Mouse (Mus musculus): ENCODE measurements around the gene Sspo. TPM values are rescaled to one million over a fixed set of nuclear protein-coding genes. Genes with fewer than 3 reads are reported as not detected.
A peak's percentile ranks its signal among the peaks of the same experiment; 100 is the strongest.

Sspo gene
- polyA plus RNA-seq, 1 experiment from 2014 or later, result 0.70 TPM

DNA sequence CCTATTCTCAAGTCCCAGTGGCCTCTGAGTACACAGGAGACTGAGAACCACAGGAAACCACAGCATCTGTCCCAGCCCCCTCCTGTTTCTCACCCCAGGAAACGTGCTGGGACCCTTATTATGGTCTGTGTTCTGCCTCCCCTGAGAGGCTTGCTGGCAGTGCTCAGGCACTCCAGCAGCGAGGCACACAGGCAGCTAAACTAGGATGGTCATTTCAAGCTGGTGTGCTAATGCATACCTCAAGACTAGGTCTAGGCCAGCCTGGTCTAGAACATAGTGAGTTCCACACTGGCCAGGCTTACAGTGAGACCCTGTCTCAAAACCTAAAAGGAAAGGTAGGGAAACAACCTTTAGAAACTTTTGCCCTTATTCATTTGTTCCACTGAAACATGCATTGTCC lies 27.4 kb upstream of the Sspo start:
- H3K9me3 ChIP-seq, result no peaks in the 10 kb centered on the region
- no peaks in the 10 kb centered on the region for H3K4me1 ChIP-seq
- 12% methylated on average over 2 of the region's 2 CpGs for WGBS
- no peak overlapping the region for H3K9ac ChIP-seq (replicated peaks)
- H3K27me3 ChIP-seq, result no peaks in the 10 kb centered on the region
- ATAC-seq (replicated peaks), result peak; percentile 36; the same call in 1 of the 2 replicates
- H3K36me3 ChIP-seq, result peaks cover 30% of the 10 kb centered on the region
- H3K4me2 ChIP-seq (replicated peaks), result no peak overlapping the region
- no peak overlapping the region for H3K27ac ChIP-seq (replicated peaks)
- H3K4me3 ChIP-seq, result no peak overlapping the region

DNA sequence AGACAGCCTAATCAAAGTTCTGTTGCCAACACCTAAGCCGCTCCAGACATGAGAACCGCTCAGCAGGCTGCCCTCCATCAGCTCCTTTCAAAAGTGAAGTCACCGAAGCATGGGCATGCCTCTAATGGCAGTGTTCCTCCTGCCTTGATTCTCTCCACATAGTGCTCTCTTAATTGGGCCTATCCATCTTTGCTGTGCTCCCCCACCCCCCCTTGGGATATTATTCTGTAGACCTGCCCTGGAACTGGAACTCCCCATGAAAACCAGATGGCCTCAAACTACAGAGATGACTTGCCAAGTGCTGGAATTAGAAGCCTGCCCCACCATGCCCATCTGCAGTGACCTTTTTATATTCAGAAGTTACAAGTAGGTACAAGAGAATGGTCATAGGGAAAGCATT lies 24.7 kb upstream of the Sspo start:
- H3K4me3 ChIP-seq, result no peak overlapping the region
- no peaks in the 10 kb centered on the region for H3K9me3 ChIP-seq
- ATAC-seq (replicated peaks), result no peak
- H3K27me3 ChIP-seq, result no peaks in the 10 kb centered on the region
- no peak overlapping the region for H3K27ac ChIP-seq (replicated peaks)
- 61% methylated on average over 3 of the region's 3 CpGs for WGBS
- H3K9ac ChIP-seq (replicated peaks), result no peak overlapping the region
- H3K4me2 ChIP-seq (replicated peaks), result no peak overlapping the region
- H3K4me1 ChIP-seq, result no peaks in the 10 kb centered on the region
- peaks cover 6% of the 10 kb centered on the region for H3K36me3 ChIP-seq

DNA sequence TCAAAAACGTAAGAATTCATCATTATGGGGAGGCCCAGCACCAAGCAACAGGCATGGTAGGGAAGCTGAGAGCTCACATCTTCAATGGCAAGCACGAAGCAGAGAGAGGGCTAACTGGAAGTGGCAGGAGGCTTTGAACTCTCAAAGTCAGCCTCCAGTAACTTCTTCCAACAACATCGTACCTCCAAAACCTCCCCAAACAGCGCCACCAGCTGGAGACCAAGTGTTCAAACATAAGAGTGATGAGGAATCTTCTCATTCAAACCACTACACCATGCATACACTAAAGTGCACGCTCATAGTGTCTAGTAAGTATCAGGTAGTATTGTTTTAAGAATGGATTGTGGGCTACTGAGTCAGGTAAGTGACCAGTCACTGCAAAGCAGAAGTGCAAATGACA lies 24.0 kb upstream of the Sspo start:
- Histone ChIP-seq H3K27ac (replicated peaks) (no peak overlapping the region), H3K27me3 (no peaks in the 10 kb centered on the region), H3K4me2 (replicated peaks) (no peak overlapping the region), H3K36me3 (no peaks in the 10 kb centered on the region; the same call in 1 of the 2 replicates), H3K4me1 (no peaks in the 10 kb centered on the region), H3K9me3 (no peaks in the 10 kb centered on the region), H3K4me3 (no peak overlapping the region), H3K9ac (replicated peaks) (no peak overlapping the region)
- WGBS, result 68% methylated on average over 5 of the region's 5 CpGs
- ATAC-seq (replicated peaks), result no peak

DNA sequence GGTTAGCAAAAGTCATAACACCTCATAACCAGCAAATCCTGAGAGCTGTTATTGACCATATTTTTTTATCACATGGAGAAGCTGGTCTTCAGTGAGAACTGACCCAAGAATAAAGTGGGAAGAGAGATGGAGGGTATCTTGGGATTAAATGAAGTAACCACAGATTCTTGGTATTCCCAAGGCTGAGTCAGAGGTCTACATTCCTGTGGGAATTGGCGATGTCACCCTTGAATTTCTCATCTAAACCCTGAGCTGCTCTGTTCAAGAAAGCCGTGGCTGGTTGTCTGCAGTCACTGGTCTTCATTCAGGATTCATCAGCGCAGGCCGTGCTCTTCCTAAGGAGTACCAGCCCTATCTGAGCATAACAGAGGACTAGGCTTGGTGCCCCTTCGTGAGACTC lies 21.1 kb upstream of the Sspo start:
- H3K4me1 ChIP-seq, result no peaks in the 10 kb centered on the region
- no peak for ATAC-seq (replicated peaks)
- H3K4me3 ChIP-seq, result no peak overlapping the region
- no peaks in the 10 kb centered on the region for H3K9me3 ChIP-seq
- no peaks in the 10 kb centered on the region for H3K27me3 ChIP-seq
- H3K4me2 ChIP-seq (replicated peaks), result no peak overlapping the region
- no peak overlapping the region for H3K27ac ChIP-seq (replicated peaks)
- WGBS, result 78% methylated on average over 5 of the region's 5 CpGs
- no peaks in the 10 kb centered on the region for H3K36me3 ChIP-seq
- no peak overlapping the region for H3K9ac ChIP-seq (replicated peaks)

DNA sequence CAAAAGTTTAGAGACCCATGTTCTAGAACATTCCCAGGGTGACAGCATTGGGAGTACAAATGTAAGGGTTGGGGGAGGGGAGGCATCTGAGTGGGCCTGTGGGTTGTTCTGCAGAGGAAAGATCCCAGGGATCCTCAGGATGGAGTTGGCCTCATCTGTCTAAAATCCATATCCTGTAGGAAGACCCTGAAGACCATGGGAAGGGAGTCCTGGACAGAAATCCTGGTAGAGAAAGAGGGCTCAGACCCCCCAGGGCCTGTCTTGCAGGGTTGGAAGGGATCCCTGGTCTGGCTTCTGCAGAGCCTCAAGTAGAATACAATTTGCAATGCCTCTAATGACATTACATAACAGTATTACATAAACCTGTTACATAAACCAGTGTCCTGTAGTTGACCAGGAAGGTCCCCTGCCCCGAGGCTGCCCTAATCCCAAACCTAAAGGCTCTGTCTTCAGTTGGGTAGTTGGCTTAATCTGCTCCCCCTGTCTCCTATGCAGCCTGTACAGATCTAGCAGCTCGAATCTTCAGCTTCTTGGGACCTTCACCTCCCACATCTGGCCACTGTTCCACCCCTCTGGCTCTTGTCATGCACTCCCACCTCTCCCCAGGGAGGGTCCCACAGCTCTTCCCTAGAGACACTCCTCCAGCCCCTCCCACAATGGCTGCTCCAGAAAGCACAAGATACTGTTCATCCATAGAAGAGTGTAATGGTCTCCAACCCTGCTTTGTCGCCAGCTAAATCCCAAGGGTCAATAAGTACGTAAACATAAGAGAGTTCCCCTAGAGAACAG lies 19.1 kb upstream of the Sspo start:
- WGBS, result 77% methylated on average over 4 of the region's 4 CpGs
- ATAC-seq (replicated peaks), result no peak
- no peaks in the 10 kb centered on the region for H3K4me1 ChIP-seq
- H3K9me3 ChIP-seq, result no peaks in the 10 kb centered on the region
- no peak overlapping the region for H3K9ac ChIP-seq (replicated peaks)
- H3K4me2 ChIP-seq (replicated peaks), result no peak overlapping the region
- H3K27me3 ChIP-seq, result no peaks in the 10 kb centered on the region
- no peak overlapping the region for H3K27ac ChIP-seq (replicated peaks)
- H3K36me3 ChIP-seq, result no peaks in the 10 kb centered on the region
- H3K4me3 ChIP-seq, result no peak overlapping the region

DNA sequence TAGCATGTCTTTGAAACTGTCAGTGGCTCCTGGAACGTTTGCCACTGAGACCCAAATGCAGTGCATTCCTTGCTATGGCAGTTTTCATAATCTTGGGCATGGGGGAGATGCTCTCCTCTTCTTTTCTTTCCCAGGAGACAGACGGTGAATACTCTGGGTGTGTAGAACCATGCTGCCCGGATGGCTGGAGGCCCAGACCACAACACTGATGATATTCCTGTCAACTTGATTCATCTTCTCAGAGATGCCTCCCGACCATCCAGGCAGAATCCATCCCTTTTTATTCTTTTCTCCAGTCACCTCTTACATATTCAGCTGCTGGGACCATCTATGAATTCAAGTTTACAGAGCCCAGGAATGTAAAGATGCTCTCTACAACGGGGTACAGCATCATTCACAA lies 17.3 kb upstream of the Sspo start:
- WGBS, result 71% methylated on average over 5 of the region's 5 CpGs
- ATAC-seq (replicated peaks), result no peak
- no peaks in the 10 kb centered on the region for H3K9me3 ChIP-seq
- H3K4me3 ChIP-seq, result no peak overlapping the region
- no peaks in the 10 kb centered on the region for H3K36me3 ChIP-seq
- no peaks in the 10 kb centered on the region for H3K27me3 ChIP-seq
- no peak overlapping the region for H3K4me2 ChIP-seq (replicated peaks)
- H3K27ac ChIP-seq (replicated peaks), result no peak overlapping the region
- H3K9ac ChIP-seq (replicated peaks), result no peak overlapping the region
- no peaks in the 10 kb centered on the region for H3K4me1 ChIP-seq

DNA sequence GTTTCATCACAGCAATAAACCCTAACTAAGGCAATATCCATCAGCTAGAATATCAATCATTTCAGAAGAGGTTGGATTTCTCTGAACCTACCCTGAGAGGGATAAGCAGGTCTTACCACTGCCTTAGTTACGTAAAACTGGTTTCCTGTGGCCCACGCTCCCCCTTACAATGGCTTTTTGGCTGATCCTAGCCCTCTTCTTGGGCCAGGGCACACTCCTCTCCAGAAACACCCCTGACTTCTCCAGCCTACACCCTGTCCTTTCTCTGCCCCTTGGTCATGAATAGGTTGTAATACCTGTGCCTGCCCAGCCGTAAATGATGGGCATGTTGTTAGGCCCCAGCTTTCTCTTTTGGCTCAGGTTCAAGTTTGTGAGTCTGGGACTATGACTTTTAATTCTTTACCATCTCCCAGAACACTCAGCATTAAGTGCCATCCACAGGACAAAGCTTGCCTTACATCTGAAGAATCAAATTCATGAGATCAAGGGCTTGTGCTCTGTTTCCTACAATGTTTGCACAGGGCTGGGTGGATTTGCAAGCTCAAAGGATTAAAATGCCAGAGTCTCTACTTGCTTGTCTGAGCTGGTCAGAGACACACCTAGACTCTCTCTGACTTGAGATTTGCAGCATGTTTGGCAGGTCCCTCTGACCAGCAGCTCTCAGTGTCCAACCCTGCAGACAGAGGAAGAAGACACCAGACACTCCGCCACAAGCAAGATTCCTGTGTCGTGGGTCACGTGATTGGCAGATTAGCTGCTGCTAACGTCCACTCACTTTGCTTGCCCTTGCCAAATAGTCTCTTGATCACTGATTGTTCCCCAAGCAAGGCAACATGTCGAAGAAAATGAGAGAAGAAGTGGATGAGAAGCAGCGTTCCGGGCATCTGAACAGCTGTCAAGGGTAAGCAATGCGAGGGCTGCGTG lies 14.9 kb upstream of the Sspo start:
- no peak for ATAC-seq (replicated peaks)
- H3K27me3 ChIP-seq, result peaks cover 4% of the 10 kb centered on the region; the same call in 1 of the 2 replicates
- peaks cover 14% of the 10 kb centered on the region for H3K36me3 ChIP-seq
- 69% methylated on average over 12 of the region's 12 CpGs for WGBS
- H3K27ac ChIP-seq (replicated peaks), result no peak overlapping the region
- H3K9me3 ChIP-seq, result no peaks in the 10 kb centered on the region
- no peak overlapping the region for H3K4me3 ChIP-seq
- no peak overlapping the region for H3K4me2 ChIP-seq (replicated peaks)
- no peak overlapping the region for H3K9ac ChIP-seq (replicated peaks)
- no peaks in the 10 kb centered on the region for H3K4me1 ChIP-seq

DNA sequence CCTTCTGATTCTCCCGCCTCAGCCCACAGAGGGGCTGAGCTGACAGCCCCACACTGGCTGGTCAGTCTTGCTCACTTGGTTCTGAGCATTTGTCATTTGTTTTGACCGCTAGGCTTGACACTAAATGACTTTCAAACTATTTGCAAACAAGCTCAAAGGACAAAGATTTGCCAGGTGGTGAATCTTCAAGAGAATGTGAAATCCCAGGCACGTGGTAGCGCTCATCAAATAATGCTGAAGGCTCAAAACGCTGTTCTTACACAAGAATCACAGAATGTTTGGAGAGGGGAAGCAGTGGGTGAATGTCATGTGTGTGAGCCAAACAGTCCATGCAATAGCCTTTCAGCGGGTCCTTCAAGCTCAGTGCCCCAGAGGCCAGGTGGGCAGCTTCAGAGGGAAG lies 13.4 kb upstream of the Sspo start:
- no peak overlapping the region for H3K4me2 ChIP-seq (replicated peaks)
- no peak overlapping the region for H3K27ac ChIP-seq (replicated peaks)
- no peak overlapping the region for H3K9ac ChIP-seq (replicated peaks)
- ATAC-seq (replicated peaks), result no peak
- 71% methylated on average over 6 of the region's 6 CpGs for WGBS
- peaks cover 13% of the 10 kb centered on the region for H3K4me1 ChIP-seq
- peaks cover 16% of the 10 kb centered on the region; the same call in 1 of the 2 replicates for H3K27me3 ChIP-seq
- no peak overlapping the region for H3K4me3 ChIP-seq
- H3K9me3 ChIP-seq, result no peaks in the 10 kb centered on the region
- H3K36me3 ChIP-seq, result peaks cover 19% of the 10 kb centered on the region

DNA sequence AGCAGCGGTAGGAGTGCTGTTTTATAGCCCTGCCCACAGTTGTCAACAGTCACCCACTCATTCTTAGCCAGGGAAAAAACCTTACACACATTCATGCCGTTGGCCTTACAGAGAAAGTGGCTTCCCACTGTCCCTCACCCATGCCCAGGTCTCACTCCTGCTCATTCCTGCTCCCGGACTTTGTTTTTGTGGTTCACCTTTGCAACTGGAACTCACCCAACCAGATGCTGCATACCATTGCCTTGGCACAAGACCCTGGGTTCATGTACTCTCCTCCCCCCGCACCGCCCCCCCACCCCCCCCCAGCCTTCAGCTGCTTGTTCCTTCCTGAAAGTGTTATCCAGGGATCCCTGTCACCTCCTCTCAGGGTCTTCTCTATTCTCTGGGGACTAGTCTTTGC lies 12.9 kb upstream of the Sspo start:
- no peak overlapping the region for H3K4me2 ChIP-seq (replicated peaks)
- H3K9me3 ChIP-seq, result no peaks in the 10 kb centered on the region
- 69% methylated on average over 5 of the region's 5 CpGs for WGBS
- H3K27me3 ChIP-seq, result peaks cover 19% of the 10 kb centered on the region; the same call in 1 of the 2 replicates
- peaks cover 13% of the 10 kb centered on the region for H3K4me1 ChIP-seq
- peaks cover 19% of the 10 kb centered on the region for H3K36me3 ChIP-seq
- H3K9ac ChIP-seq (replicated peaks), result no peak overlapping the region
- no peak for ATAC-seq (replicated peaks)
- H3K4me3 ChIP-seq, result no peak overlapping the region
- no peak overlapping the region for H3K27ac ChIP-seq (replicated peaks)

DNA sequence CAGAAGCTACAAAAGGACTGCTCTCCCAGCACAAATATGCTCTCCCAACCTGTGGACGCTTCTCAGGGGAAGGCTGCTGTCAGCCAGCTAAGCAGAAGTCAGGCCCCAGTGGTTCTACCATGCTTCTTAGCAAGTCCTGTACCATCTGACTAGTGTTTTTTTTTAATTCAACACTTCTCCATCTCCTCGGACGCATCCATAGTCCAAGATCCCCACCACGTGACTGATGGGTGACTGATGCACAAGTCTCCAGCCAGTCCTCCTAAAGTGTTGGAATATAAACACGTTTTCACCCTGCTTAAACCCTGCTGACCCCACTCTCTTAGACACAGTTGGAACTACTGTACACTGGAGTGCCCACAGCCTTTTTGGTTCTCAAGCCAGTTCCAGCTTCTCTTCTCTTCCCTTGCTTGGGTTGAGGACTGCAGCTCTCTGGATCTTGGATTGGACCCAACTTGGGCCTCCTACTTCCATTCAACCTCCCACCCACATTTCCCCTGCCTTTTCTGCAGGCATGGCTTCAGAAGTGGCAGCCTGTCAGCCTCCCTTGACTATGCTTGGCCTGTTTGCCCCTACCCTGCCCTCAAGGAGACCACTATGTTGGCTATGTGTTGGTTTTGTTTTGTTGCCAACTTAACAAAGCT lies 12.2 kb upstream of the Sspo start:
- H3K27me3 ChIP-seq, result peaks cover 19% of the 10 kb centered on the region; the same call in 1 of the 2 replicates
- no peak overlapping the region for H3K27ac ChIP-seq (replicated peaks)
- H3K4me1 ChIP-seq, result peaks cover 13% of the 10 kb centered on the region
- ATAC-seq (replicated peaks), result no peak
- WGBS, result 84% methylated on average over 5 of the region's 5 CpGs
- H3K36me3 ChIP-seq, result peaks cover 19% of the 10 kb centered on the region
- H3K9me3 ChIP-seq, result no peaks in the 10 kb centered on the region
- H3K4me2 ChIP-seq (replicated peaks), result no peak overlapping the region
- H3K9ac ChIP-seq (replicated peaks), result no peak overlapping the region
- H3K4me3 ChIP-seq, result no peak overlapping the region

DNA sequence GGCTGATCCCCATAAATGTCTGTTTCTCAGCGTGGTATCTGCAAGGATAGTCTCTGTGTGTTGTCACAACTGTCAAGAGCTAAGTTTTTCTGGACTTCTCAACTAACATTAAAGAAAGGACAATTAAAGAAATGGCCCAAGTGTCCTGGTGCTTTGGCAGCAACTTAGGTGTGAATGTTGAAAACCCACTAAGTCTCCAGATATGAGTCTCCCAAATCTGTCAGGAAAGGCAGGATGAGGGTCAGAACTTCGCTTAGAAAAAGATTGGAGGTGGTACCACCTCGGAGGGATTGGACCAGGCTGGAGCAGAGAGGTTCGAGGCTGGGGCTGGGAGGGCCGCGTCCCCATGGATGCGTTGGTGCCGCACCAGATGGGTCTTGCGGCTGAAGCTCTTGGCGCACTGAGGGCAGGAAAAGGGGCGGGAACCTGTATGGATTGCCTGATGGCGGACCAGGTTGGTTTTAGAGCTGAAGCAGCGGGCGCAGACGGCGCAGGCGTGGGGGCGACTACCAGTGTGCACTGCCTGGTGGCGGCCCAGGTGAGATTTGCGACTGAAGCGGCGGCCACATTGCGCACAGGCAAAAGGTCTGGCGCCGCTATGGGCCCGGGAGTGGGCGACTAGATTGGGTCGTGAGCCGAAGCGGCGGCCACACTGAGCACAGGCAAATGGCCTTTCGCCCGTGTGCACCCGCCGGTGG lies 10.2 kb upstream of the Sspo start:
- WGBS, result 50% methylated on average over 35 of the region's 35 CpGs
- H3K4me1 ChIP-seq, result peaks cover 13% of the 10 kb centered on the region
- no peaks in the 10 kb centered on the region for H3K9me3 ChIP-seq
- H3K27ac ChIP-seq (replicated peaks), result no peak overlapping the region
- peaks cover 30% of the 10 kb centered on the region for H3K36me3 ChIP-seq
- H3K4me3 ChIP-seq, result no peak overlapping the region
- H3K9ac ChIP-seq (replicated peaks), result no peak overlapping the region
- H3K4me2 ChIP-seq (replicated peaks), result no peak overlapping the region
- peaks cover 19% of the 10 kb centered on the region; the same call in 1 of the 2 replicates for H3K27me3 ChIP-seq
- no peak for ATAC-seq (replicated peaks)

Measured in forebrain, embryonic 15.5 days (tissue).